Mouse (Mus musculus): Measurements from ENCODE around the gene Tmem202. TPM values are rescaled to one million over a fixed set of nuclear protein-coding genes. Genes with fewer than 3 reads are reported as not detected.

Gene Tmem202
- polyA plus RNA-seq, 1 experiment from 2014 or later: 0.09 TPM

GRCm38 (mm10) chr9:59526727-59527126 lies 12.9 kb downstream of the Tmem202 start:
- no peaks in the 10 kb centered on the region for H3K27me3 ChIP-seq (ENCODE audit: low read depth, poor library complexity, severe bottlenecking)
- H3K9me3 ChIP-seq (replicated peaks): no peaks in the 10 kb centered on the region
- H3K36me3 ChIP-seq: no peaks in the 10 kb centered on the region
- H3K27ac ChIP-seq (replicated peaks): no peak overlapping the region
- 92% methylated on average over 6 of the region's 6 CpGs for WGBS
- peaks cover 4% of the 10 kb centered on the region for H3K4me1 ChIP-seq
- DNase-seq (ENCODE audit: low spot score): no peak
- H3K4me3 ChIP-seq: no peak overlapping the region

- Histone ChIP-seq H3K27ac (replicated peaks) (no peak overlapping the region), H3K4me1 (no peaks in the 10 kb centered on the region), H3K36me3 (no peaks in the 10 kb centered on the region), H3K9me3 (replicated peaks) (no peaks in the 10 kb centered on the region), H3K27me3 (ENCODE audit: low read depth, poor library complexity, severe bottlenecking) (no peaks in the 10 kb centered on the region), H3K4me3 (no peak overlapping the region)
- WGBS: 71% methylated on average over 4 of the region's 4 CpGs
- DNase-seq (ENCODE audit: low spot score): no peak
These were observed 16.7 kb downstream of the Tmem202 start for GRCm38 (mm10) chr9:59522906-59523305.

- H3K27ac ChIP-seq (replicated peaks): no peak overlapping the region
- H3K4me3 ChIP-seq: no peak overlapping the region
- no peak for DNase-seq (ENCODE audit: low spot score)
- WGBS: 85% methylated on average over 2 of the region's 2 CpGs
- no peaks in the 10 kb centered on the region for H3K36me3 ChIP-seq
- H3K4me1 ChIP-seq: no peaks in the 10 kb centered on the region
- H3K9me3 ChIP-seq (replicated peaks): no peaks in the 10 kb centered on the region
- no peaks in the 10 kb centered on the region for H3K27me3 ChIP-seq (ENCODE audit: low read depth, poor library complexity, severe bottlenecking)
These were observed 20.3 kb downstream of the Tmem202 start for GRCm38 (mm10) chr9:59519396-59519795.

- Histone ChIP-seq H3K4me3 (no peak overlapping the region), H3K27me3 (ENCODE audit: low read depth, poor library complexity, severe bottlenecking) (no peaks in the 10 kb centered on the region), H3K4me1 (no peaks in the 10 kb centered on the region), H3K27ac (replicated peaks) (no peak overlapping the region), H3K9me3 (replicated peaks) (no peaks in the 10 kb centered on the region), H3K36me3 (no peaks in the 10 kb centered on the region)
- 87% methylated on average over 5 of the region's 5 CpGs for WGBS
- no peak for DNase-seq (ENCODE audit: low spot score)
These were observed 20.7 kb downstream of the Tmem202 start for GRCm38 (mm10) chr9:59518976-59519375.

GRCm38 (mm10) chr9:59517127-59517526 lies 22.5 kb downstream of the Tmem202 start:
- Histone ChIP-seq H3K9me3 (replicated peaks) (no peaks in the 10 kb centered on the region), H3K4me1 (no peaks in the 10 kb centered on the region), H3K27me3 (ENCODE audit: low read depth, poor library complexity, severe bottlenecking) (no peaks in the 10 kb centered on the region), H3K4me3 (no peak overlapping the region), H3K27ac (replicated peaks) (no peak overlapping the region), H3K36me3 (no peaks in the 10 kb centered on the region)
- WGBS: 60% methylated on average over 7 of the region's 7 CpGs
- DNase-seq (ENCODE audit: low spot score): no peak

GRCm38 (mm10) chr9:59515069-59515468 lies 24.6 kb downstream of the Tmem202 start:
- no peak for DNase-seq (ENCODE audit: low spot score)
- Histone ChIP-seq H3K4me3 (no peak overlapping the region), H3K9me3 (replicated peaks) (no peaks in the 10 kb centered on the region), H3K27me3 (ENCODE audit: low read depth, poor library complexity, severe bottlenecking) (no peaks in the 10 kb centered on the region), H3K36me3 (no peaks in the 10 kb centered on the region), H3K27ac (replicated peaks) (no peak overlapping the region), H3K4me1 (no peaks in the 10 kb centered on the region)
- WGBS: 71% methylated on average over 3 of the region's 3 CpGs

- H3K27ac ChIP-seq (replicated peaks): no peak overlapping the region
- DNase-seq (ENCODE audit: low spot score): no peak
- no peaks in the 10 kb centered on the region for H3K9me3 ChIP-seq (replicated peaks)
- no peaks in the 10 kb centered on the region for H3K4me1 ChIP-seq
- no peaks in the 10 kb centered on the region for H3K36me3 ChIP-seq
- WGBS: 62% methylated on average over 4 of the region's 4 CpGs
- no peaks in the 10 kb centered on the region for H3K27me3 ChIP-seq (ENCODE audit: low read depth, poor library complexity, severe bottlenecking)
- no peak overlapping the region for H3K4me3 ChIP-seq
These were observed 27.3 kb downstream of the Tmem202 start for GRCm38 (mm10) chr9:59512381-59512780.

GRCm38 (mm10) chr9:59508146-59508545 lies 31.5 kb downstream of the Tmem202 start:
- Histone ChIP-seq H3K4me3 (no peak overlapping the region), H3K9me3 (replicated peaks) (no peaks in the 10 kb centered on the region), H3K27ac (replicated peaks) (no peak overlapping the region), H3K36me3 (no peaks in the 10 kb centered on the region), H3K4me1 (no peaks in the 10 kb centered on the region), H3K27me3 (ENCODE audit: low read depth, poor library complexity, severe bottlenecking) (no peaks in the 10 kb centered on the region)
- DNase-seq (ENCODE audit: low spot score): no peak
- 57% methylated on average over 1 of the region's 1 CpGs for WGBS

GRCm38 (mm10) chr9:59487331-59487730 lies 52.3 kb downstream of the Tmem202 start:
- Histone ChIP-seq H3K36me3 (peaks cover 4% of the 10 kb centered on the region), H3K4me3 (peak overlapping the region; percentile 100), H3K27ac (replicated peaks) (peak overlapping the region; percentile 99), H3K9me3 (replicated peaks) (no peaks in the 10 kb centered on the region), H3K27me3 (ENCODE audit: low read depth, poor library complexity, severe bottlenecking) (no peaks in the 10 kb centered on the region), H3K4me1 (peaks cover 33% of the 10 kb centered on the region)
- DNase-seq (ENCODE audit: low spot score): no peak

GRCm38 (mm10) chr9:59486549-59487065 lies 53.0 kb downstream of the Tmem202 start, which contains the start of gene Arih1:
Gene Arih1 (minus strand): TSS chr9:59486618.
- no peaks in the 10 kb centered on the region for H3K9me3 ChIP-seq (replicated peaks)
- H3K27me3 ChIP-seq (ENCODE audit: low read depth, poor library complexity, severe bottlenecking): no peaks in the 10 kb centered on the region
- peaks cover 33% of the 10 kb centered on the region for H3K4me1 ChIP-seq
- H3K36me3 ChIP-seq: peaks cover 5% of the 10 kb centered on the region
- under 1% methylated on average over 56 of the region's 56 CpGs for WGBS
- peak within 1 kb of the TSS; percentile 99 for H3K27ac ChIP-seq (replicated peaks)
- peak within 1 kb of the TSS; percentile 100 for H3K4me3 ChIP-seq
- DNase-seq (ENCODE audit: low spot score): peak; percentile 98

GRCm38 (mm10) chr9:59486076-59486518 lies 53.5 kb downstream of the Tmem202 start:
- under 1% methylated on average over 70 of the region's 71 CpGs for WGBS
- H3K4me1 ChIP-seq: peaks cover 33% of the 10 kb centered on the region
- peak overlapping the region; percentile 99 for H3K27ac ChIP-seq (replicated peaks)
- peak overlapping the region; percentile 100 for H3K4me3 ChIP-seq
- no peaks in the 10 kb centered on the region for H3K9me3 ChIP-seq (replicated peaks)
- H3K36me3 ChIP-seq: peaks cover 5% of the 10 kb centered on the region
- DNase-seq (ENCODE audit: low spot score): no peak
- no peaks in the 10 kb centered on the region for H3K27me3 ChIP-seq (ENCODE audit: low read depth, poor library complexity, severe bottlenecking)

- Histone ChIP-seq H3K27me3 (ENCODE audit: low read depth, poor library complexity, severe bottlenecking) (no peaks in the 10 kb centered on the region), H3K4me1 (peaks cover 33% of the 10 kb centered on the region), H3K9me3 (replicated peaks) (no peaks in the 10 kb centered on the region), H3K27ac (replicated peaks) (peak overlapping the region; percentile 99), H3K4me3 (peak overlapping the region; percentile 100), H3K36me3 (peaks cover 5% of the 10 kb centered on the region)
- WGBS: 0% methylated on average over 34 of the region's 34 CpGs
- DNase-seq (ENCODE audit: low spot score): peak; percentile 68
These were observed 54.1 kb downstream of the Tmem202 start for GRCm38 (mm10) chr9:59485511-59486075.

- H3K36me3 ChIP-seq: peaks cover 9% of the 10 kb centered on the region
- H3K4me1 ChIP-seq: peaks cover 33% of the 10 kb centered on the region
- 28% methylated on average over 7 of the region's 7 CpGs for WGBS
- DNase-seq (ENCODE audit: low spot score): no peak
- no peaks in the 10 kb centered on the region for H3K27me3 ChIP-seq (ENCODE audit: low read depth, poor library complexity, severe bottlenecking)
- no peak overlapping the region for H3K27ac ChIP-seq (replicated peaks)
- H3K9me3 ChIP-seq (replicated peaks): no peaks in the 10 kb centered on the region
- H3K4me3 ChIP-seq: peak overlapping the region; percentile 100
These were observed 54.9 kb downstream of the Tmem202 start for GRCm38 (mm10) chr9:59484760-59485159.
